Mouse (Mus musculus) CD8-positive naive resting alpha-beta T cell, adult 2 months (primary cell): Measurements from ENCODE around the gene Ch25h.

Source experiments
- DNase-seq, 2 experiments: peaks; one replicate each; pipeline ENCODE4 v3.0.0; 2022; ENCODE audit warnings: low read depth in 2 of 2, low spot score in 2 of 2

Gene Ch25h

GRCm38 (mm10) chr19:34471703-34472102 lies 3.3 kb downstream of the Ch25h start:
- no peak for DNase-seq

- no peak for DNase-seq
Observed at GRCm38 (mm10) chr19:34468794-34469193, 6.2 kb downstream of the Ch25h start.

- no peak for DNase-seq
Observed at GRCm38 (mm10) chr19:34468216-34468615, 6.7 kb downstream of the Ch25h start.

- no peak for DNase-seq
Observed at GRCm38 (mm10) chr19:34464453-34464852, 10.5 kb downstream of the Ch25h start.

GRCm38 (mm10) chr19:34461451-34462019 lies 13.4 kb downstream of the Ch25h start:
- no peak for DNase-seq

- no peak for DNase-seq
Observed at GRCm38 (mm10) chr19:34450784-34451370, 24.1 kb downstream of the Ch25h start.

- no peak for DNase-seq
Observed at GRCm38 (mm10) chr19:34448851-34449250, 26.1 kb downstream of the Ch25h start.

- DNase-seq, result no peak
Observed at GRCm38 (mm10) chr19:34445410-34446012, 29.5 kb downstream of the Ch25h start.

GRCm38 (mm10) chr19:34444785-34445184 lies 30.2 kb downstream of the Ch25h start:
- DNase-seq, result no peak

- no peak for DNase-seq
Observed at GRCm38 (mm10) chr19:34441979-34442378, 33.0 kb downstream of the Ch25h start.

GRCm38 (mm10) chr19:34435197-34435611 lies 39.8 kb downstream of the Ch25h start:
- DNase-seq, result no peak

GRCm38 (mm10) chr19:34431314-34431713 lies 43.6 kb downstream of the Ch25h start:
- DNase-seq, result no peak

- DNase-seq, result no peak
Observed at GRCm38 (mm10) chr19:34423783-34424335, 51.1 kb downstream of the Ch25h start.
